Mouse (Mus musculus) left cerebral cortex, postnatal 10 days (tissue): ENCODE results near the gene Saxo1. TPM values are rescaled to one million over a fixed set of nuclear protein-coding genes. Genes with fewer than 3 reads are reported as not detected.

ENCODE experiments used
- DNase-seq, 2 experiments: peaks; one replicate each; pipeline ENCODE4 v3.0.0; 2021 to 2022; ENCODE audit warnings: low spot score in 2 of 2, mixed read lengths in 1 of 2; ENCODE audit errors: extremely low spot score in 1 of 2
- intact Hi-C: fragments of 180-260 bp; cut with DNase I; formaldehyde crosslinking; loops from one replicate; pipeline ENCODE4 v1.15.1; 2025
- total RNA-seq, 2 experiments: library from RNA; stranded (reverse); gene quantifications; 2 replicates each; pipeline ENCODE4 v1.2.3; 2021

The Saxo1 gene
- total RNA-seq: under 1 TPM in 1 of 2 experiments, not detected in 1; 0.45 TPM

- intact Hi-C loops: loop anchor here (10.0 kb wide), 1 partner anchor 1393 kb away; no protein-coding TSS in a partner anchor
- DNase-seq: no peak
Observed at GRCm38 (mm10) chr4:86558228-86558627, at the start of gene Saxo1. TSS of gene Saxo1 (minus strand) at chr4:86558328.

DNA sequence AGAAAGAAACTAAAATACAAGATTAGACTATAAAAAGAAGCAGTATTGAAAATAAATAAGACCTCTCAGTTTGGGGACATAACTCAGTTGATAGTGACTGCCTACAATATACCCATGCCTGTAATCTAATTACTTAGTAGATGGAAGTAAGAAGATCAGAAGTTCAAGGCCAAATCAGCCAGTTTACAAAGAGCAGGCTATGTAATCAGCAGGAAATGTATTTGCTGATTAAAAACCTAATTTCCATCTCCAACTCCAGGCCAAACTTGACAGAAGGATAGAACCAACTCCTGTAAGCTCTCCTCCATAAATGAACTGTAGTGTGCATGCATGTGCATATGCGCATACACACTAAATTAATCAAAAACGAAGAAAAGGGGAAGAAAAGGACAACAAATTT is 33.2 kb upstream of the Saxo1 start:
- DNase-seq: no peak
- intact Hi-C loops: no loop called here

DNA sequence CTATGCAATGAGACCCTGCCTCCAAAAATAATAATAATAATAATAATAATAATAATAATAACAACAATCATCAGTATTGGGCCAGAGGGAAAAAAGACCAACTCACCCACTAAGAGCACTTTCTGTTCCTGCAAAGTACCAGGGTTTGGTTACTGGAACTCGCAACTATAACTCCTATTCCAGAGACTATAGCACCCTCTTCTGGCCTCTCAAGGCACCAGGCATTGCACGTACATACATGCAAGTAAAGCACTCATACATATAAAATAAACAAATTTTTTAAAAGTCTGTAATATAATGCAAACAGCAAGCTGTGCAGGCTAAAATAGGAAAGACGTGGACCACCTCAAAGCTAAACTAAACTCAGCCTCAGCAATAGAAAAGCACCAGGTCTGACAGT is 30.1 kb upstream of the Saxo1 start:
- intact Hi-C loops: no loop called here
- DNase-seq: no peak

DNA sequence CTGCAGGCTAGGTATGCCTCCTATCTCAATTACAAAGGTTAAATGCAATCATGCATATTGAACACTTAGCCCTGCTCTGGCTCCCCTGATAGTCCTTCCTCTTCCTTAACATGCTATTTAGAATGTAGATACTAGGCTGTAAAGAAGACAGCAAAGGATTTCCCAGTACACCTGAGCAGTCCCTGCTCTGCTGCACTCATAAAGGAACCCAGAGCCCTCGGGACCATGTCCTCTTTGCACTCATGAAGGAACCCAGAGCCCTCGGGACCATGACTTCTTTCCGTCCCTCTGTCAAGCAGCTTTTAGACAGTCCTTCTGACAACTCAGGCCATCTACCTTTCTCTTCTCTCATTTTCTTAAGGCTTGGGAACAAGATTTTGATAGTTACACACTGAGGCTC is 22.5 kb upstream of the Saxo1 start:
- intact Hi-C loops: no loop called here
- no peak for DNase-seq

DNA sequence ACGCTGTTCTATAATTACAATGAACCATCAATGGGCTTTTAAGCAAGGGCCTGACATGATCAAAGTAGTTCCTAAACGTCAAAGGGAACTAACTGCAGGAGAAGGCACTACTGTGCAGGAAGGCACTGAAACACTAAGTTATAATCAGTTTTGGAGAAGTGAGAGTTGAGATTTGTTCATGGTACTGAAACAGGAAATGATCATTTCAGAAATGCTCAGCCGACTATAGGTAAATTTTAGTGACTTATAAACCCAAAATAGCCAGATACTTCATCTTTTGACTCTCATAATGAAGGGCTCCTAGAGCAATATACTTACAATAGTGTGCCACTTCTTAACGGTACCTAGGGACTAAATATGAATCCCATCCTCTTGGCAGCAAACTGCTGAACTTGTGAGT is 21.9 kb upstream of the Saxo1 start:
- intact Hi-C loops: no loop called here
- no peak for DNase-seq

- no peak for DNase-seq
- intact Hi-C loops: loop anchor here (5.0 kb wide), 2 partner anchors 36 to 121 kb away; partner anchors contain the start of gene Haus6
Observed at GRCm38 (mm10) chr4:86576630-86577225, 18.6 kb upstream of the Saxo1 start.

GRCm38 (mm10) chr4:86576120-86576541 is 18.0 kb upstream of the Saxo1 start:
- peak in 1 of 2 experiments; percentile 39 for DNase-seq
- intact Hi-C loops: loop anchor here (5.0 kb wide), 2 partner anchors 36 to 121 kb away; partner anchors contain the start of gene Haus6

GRCm38 (mm10) chr4:86575283-86575983 is 17.3 kb upstream of the Saxo1 start, which contains the start of gene Rraga:
TSS of gene Rraga (plus strand) at chr4:86575668.
- intact Hi-C loops: loop anchor here (5.0 kb wide), 2 partner anchors 37 to 122 kb away; partner anchors contain the start of gene Haus6
- peak; percentile 95 to 98 for DNase-seq

GRCm38 (mm10) chr4:86574939-86575282 is 16.8 kb upstream of the Saxo1 start:
- intact Hi-C loops: loop anchor here (5.0 kb wide), 2 partner anchors 37 to 122 kb away; partner anchors contain the start of gene Haus6
- no peak for DNase-seq

DNA sequence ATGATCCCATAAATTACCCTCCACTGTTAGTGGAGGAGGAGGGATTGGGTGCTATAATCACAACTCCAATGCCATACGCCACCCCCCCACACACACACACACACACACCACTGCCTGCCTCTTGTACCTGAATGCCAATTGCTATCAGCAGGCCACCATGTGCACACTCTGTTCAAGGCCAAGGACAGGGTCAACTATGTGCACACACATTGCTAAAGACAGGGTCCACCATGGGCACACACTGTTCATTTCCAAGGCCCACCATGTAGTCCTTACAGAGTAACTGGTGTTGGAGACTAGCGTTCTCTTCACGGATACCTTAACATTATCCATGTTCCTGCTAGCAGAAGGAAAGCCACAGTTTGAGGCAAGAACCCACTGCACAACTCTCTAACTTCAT is 2.9 kb upstream of the Saxo1 start:
- no peak for DNase-seq
- intact Hi-C loops: no loop called here

GRCm38 (mm10) chr4:86559006-86559405 is 878 bp upstream of the Saxo1 start:
- DNase-seq: no peak
- intact Hi-C loops: loop anchor here (10.0 kb wide), 1 partner anchor 1394 kb away; no protein-coding TSS in a partner anchor

GRCm38 (mm10) chr4:86557371-86557770 is 757 bp downstream of the Saxo1 start:
- no peak for DNase-seq
- intact Hi-C loops: loop anchor here (10.0 kb wide), 1 partner anchor 1393 kb away; no protein-coding TSS in a partner anchor

GRCm38 (mm10) chr4:86555035-86555707 is 3.0 kb downstream of the Saxo1 start:
- intact Hi-C loops: loop anchor here (10.0 kb wide), 1 partner anchor 1390 kb away; no protein-coding TSS in a partner anchor
- no peak for DNase-seq

DNA sequence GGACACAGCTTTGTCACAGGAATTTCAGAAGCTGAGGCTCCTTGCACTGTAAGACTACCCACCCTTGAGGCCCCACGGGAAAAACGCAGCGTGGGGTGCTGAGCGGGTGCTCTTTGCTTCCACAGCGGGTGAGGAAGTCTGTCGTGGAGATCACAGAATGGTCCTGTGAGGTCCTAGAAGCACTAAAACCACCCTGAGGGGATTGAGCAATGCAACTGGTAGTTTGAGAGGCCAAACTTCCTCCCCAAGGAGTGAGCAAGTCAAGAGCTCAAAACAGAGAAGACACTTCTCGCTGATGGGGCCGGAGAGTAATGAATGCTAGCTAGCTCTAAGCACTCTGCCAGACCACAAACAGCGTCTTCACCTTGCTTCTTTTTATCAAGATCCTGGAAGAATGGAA is 9.8 kb downstream of the Saxo1 start:
- intact Hi-C loops: loop anchor here (10.0 kb wide), 3 partner anchors 274 to 614 kb away; no protein-coding TSS in a partner anchor
- DNase-seq: no peak

DNA sequence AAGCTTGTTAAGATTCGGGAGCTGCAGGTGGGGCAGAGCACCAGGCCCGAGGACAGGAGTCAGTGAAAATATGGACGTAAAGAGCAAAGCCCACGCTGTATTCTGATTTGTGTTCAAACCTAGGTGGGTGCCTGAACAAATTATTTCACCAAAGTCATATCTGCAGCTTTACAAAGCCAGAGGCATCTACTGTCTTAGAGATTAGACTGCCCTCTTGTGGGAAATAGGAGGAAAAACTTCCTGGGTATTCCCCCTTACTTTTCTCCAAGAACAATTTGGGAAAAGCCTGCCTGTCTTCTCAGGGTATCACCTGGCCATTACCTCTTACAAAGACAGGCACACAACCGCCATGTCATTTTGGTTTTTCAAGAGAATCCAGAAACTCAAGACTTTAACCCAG is 12.5 kb downstream of the Saxo1 start:
- intact Hi-C loops: loop anchor here (2.0 to 10.0 kb wide), 4 partner anchors 271 to 715 kb away; no protein-coding TSS in a partner anchor
- DNase-seq: no peak

DNA sequence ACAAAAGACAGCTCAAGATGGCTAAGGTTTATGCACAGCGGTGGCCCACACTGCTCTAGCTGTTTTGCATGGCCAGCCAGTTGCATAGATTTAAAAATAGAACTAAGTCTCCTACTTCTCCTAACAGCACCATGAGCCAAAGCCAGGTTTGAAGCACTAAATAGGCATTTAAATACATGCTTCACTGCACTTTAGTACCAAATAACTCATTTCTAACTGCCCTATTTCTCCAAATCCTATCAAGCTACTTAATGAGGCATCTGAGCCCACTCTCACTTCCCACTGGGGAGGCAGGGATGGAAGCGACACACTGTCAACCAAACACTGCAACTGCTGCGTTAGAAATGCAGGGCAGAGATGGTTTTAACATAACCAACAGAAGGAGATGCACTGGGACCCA is 14.1 kb downstream of the Saxo1 start:
- intact Hi-C loops: loop anchor here (10.0 kb wide), 3 partner anchors 269 to 609 kb away; no protein-coding TSS in a partner anchor
- DNase-seq: no peak

DNA sequence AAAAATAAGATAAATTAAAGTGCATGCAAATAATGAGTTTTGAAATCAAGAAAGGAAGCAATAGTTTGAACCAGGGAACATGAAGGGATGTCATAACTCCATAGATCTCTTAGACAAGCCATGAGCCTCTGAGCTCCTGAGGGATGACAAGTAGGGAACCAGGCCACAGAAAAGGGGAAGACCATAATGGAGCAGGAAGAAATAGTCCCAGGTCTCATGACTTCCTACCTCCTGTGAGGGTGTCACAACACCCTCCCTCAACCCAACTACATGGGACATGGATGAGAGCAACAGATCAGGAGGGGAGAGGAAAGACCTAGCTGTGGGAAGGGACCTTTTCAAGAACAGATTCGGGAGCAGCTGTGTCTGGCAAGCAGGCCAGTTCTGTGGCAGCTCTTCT is 16.6 kb downstream of the Saxo1 start:
- no peak for DNase-seq
- intact Hi-C loops: loop anchor here (10.0 kb wide), 3 partner anchors 267 to 607 kb away; no protein-coding TSS in a partner anchor

GRCm38 (mm10) chr4:86538936-86539335 is 19.2 kb downstream of the Saxo1 start:
- no peak for DNase-seq
- intact Hi-C loops: no loop called here

- intact Hi-C loops: no loop called here
- DNase-seq: no peak
Observed at GRCm38 (mm10) chr4:86537972-86538371, 20.2 kb downstream of the Saxo1 start.
